Mouse (Mus musculus): ENCODE results near the gene 4930590J08Rik. TPM values are rescaled to one million over a fixed set of nuclear protein-coding genes. Genes with fewer than 3 reads are reported as not detected.
A peak's percentile ranks its signal among the peaks of the same experiment; 100 is the strongest.

The 4930590J08Rik gene
- polyA plus RNA-seq, 1 experiment = 0.06 TPM

DNA sequence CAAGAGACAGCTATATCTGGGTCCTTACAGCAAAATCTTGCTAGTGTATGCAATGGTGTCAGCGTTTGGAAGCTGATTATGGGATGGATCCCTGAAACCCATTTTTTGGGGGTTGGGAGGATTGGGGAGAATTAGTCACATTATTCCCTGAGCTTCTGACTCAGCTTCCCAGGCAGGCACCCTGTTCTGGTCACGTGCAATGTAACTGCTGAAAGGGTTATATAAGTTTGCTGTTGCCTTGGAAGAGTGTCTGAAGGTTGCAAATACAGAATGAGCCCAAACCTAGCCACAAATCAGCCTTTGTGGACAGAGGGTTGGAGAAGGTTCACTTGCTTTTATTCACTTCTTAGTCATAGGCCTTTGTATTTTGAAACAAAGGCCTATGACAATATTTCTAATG is 10.8 kb upstream of the 4930590J08Rik start:
- no peak for TF ChIP-seq FOSL1 (IDR thresholded peaks at IDR 0.05; ENCODE audit: insufficient read depth, low read length, poor library complexity, severe bottlenecking)
- TF ChIP-seq USF1 (IDR thresholded peaks at IDR 0.05; ENCODE audit: low read depth) = no peak
- TF ChIP-seq MYOG (IDR thresholded peaks at IDR 0.05; ENCODE audit: control insufficient read depth, extremely low read depth, insufficient read length) = no peak
- no peak for TF ChIP-seq MAX (IDR thresholded peaks at IDR 0.05)
- TF ChIP-seq CEBPB (IDR thresholded peaks at IDR 0.05; ENCODE audit: low read depth) = no peak
- no peak for TF ChIP-seq CTCF (IDR thresholded peaks at IDR 0.05; ENCODE audit: control insufficient read depth, insufficient read depth, insufficient read length)
- TF ChIP-seq MYOD1 (IDR thresholded peaks at IDR 0.05; ENCODE audit: control insufficient read depth, insufficient read length, low read depth) = no peak
- H3K27me3 ChIP-seq (ENCODE audit: control insufficient read depth, insufficient read depth, insufficient read length) = no peaks in the 10 kb centered on the region
- H3K79me3 ChIP-seq (ENCODE audit: low read depth) = no peaks in the 10 kb centered on the region
- H3K79me2 ChIP-seq (ENCODE audit: control insufficient read depth, insufficient read depth) = no peaks in the 10 kb centered on the region
- H3K36me3 ChIP-seq (ENCODE audit: control insufficient read depth, insufficient read depth) = peaks cover 69% of the 10 kb centered on the region
- no peak overlapping the region for H3ac ChIP-seq (ENCODE audit: control insufficient read depth, insufficient read length, low read depth)
- H3K4me3 ChIP-seq (ENCODE audit: insufficient read depth, poor library complexity, severe bottlenecking) = no peak overlapping the region

DNA sequence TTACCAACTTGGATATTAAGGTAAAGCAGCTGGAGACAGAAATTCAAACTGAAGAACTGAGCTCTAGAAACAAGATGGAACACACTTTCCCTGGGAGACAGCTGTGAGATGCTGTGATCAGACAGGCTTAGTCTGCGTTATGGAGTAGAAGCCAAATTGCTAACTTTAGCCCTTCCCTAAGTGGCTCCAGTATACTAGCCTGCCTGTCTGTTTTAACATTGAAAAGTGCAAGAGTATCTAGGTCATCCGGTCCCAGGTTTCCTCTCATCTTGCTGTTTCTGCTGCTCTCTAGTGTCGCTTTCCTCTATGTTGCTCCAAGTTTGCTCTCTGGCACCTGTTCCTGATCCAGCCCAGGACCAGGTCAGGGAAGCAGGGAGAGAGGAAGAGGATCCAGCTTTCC is 5.8 kb upstream of the 4930590J08Rik start:
- Histone ChIP-seq H3ac (ENCODE audit: control insufficient read depth, insufficient read length, low read depth) (no peak overlapping the region), H3K79me2 (ENCODE audit: control insufficient read depth, insufficient read depth) (no peaks in the 10 kb centered on the region), H3K79me3 (ENCODE audit: low read depth) (no peaks in the 10 kb centered on the region), H3K4me3 (ENCODE audit: insufficient read depth, poor library complexity, severe bottlenecking) (no peak overlapping the region), H3K36me3 (ENCODE audit: control insufficient read depth, insufficient read depth) (peaks cover 69% of the 10 kb centered on the region), H3K27me3 (ENCODE audit: control insufficient read depth, insufficient read depth, insufficient read length) (no peaks in the 10 kb centered on the region)
- TF ChIP-seq CTCF (IDR thresholded peaks at IDR 0.05; ENCODE audit: control insufficient read depth, insufficient read depth, insufficient read length) (no peak), CEBPB (IDR thresholded peaks at IDR 0.05; ENCODE audit: low read depth) (no peak), MYOG (IDR thresholded peaks at IDR 0.05; ENCODE audit: control insufficient read depth, extremely low read depth, insufficient read length) (no peak), FOSL1 (IDR thresholded peaks at IDR 0.05; ENCODE audit: insufficient read depth, low read length, poor library complexity, severe bottlenecking) (no peak), MYOD1 (IDR thresholded peaks at IDR 0.05; ENCODE audit: control insufficient read depth, insufficient read length, low read depth) (no peak), MAX (IDR thresholded peaks at IDR 0.05) (no peak), USF1 (IDR thresholded peaks at IDR 0.05; ENCODE audit: low read depth) (no peak)

DNA sequence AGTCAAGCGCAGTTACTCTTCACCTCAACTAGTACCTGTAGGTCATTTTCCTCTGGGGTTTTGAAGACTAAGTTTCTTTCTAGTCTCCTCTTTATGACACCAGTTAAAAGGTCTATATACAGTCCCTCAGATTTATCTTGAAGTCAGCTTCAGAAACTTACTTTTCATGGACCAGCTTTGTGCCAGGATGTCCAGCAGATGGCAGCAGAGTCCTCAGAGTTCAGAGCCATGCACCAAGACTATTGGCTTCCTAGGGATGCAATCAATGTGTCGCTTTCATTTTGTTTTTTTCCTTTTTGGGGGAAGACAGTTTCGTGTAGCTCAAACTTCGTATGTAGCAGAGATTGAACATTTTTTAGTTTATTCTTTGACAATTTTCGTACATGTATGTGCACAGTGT is 1.1 kb upstream of the 4930590J08Rik start:
- Histone ChIP-seq H3K79me3 (ENCODE audit: low read depth) (no peaks in the 10 kb centered on the region), H3K79me2 (ENCODE audit: control insufficient read depth, insufficient read depth) (no peaks in the 10 kb centered on the region), H3ac (ENCODE audit: control insufficient read depth, insufficient read length, low read depth) (no peak overlapping the region), H3K36me3 (ENCODE audit: control insufficient read depth, insufficient read depth) (peaks cover 44% of the 10 kb centered on the region), H3K27me3 (ENCODE audit: control insufficient read depth, insufficient read depth, insufficient read length) (no peaks in the 10 kb centered on the region), H3K4me3 (ENCODE audit: insufficient read depth, poor library complexity, severe bottlenecking) (no peak overlapping the region)
- no peak for TF ChIP-seq FOSL1 (IDR thresholded peaks at IDR 0.05; ENCODE audit: insufficient read depth, low read length, poor library complexity, severe bottlenecking)
- TF ChIP-seq CTCF (IDR thresholded peaks at IDR 0.05; ENCODE audit: control insufficient read depth, insufficient read depth, insufficient read length) = peak; percentile 35

DNA sequence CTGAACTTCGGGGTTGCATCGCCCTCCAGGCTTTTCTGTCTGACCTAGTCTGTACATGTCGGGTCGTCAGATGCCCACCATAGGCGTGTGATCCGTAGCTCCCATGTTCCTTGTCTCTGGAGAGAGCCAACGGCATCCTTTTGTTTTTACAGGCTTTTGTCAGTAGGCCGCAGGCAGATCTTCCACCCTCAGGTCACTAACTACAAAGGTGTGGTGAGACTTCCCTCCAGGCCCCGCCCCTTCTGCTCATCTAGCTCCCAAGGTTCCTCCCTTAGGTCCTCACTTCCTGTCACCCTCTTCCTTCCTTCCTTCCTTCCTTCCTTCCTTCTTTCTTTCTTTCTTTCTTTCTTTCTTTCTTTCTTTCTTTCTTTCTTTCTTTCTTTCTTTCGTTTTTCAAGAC is 11.4 kb downstream of the 4930590J08Rik start:
- H3K4me3 ChIP-seq (ENCODE audit: insufficient read depth, poor library complexity, severe bottlenecking) = no peak overlapping the region
- TF ChIP-seq FOSL1 (IDR thresholded peaks at IDR 0.05; ENCODE audit: insufficient read depth, low read length, poor library complexity, severe bottlenecking) (no peak), MYOG (IDR thresholded peaks at IDR 0.05; ENCODE audit: control insufficient read depth, extremely low read depth, insufficient read length) (no peak), MAX (IDR thresholded peaks at IDR 0.05) (no peak), MYOD1 (IDR thresholded peaks at IDR 0.05; ENCODE audit: control insufficient read depth, insufficient read length, low read depth) (no peak), CTCF (IDR thresholded peaks at IDR 0.05; ENCODE audit: control insufficient read depth, insufficient read depth, insufficient read length) (no peak), USF1 (IDR thresholded peaks at IDR 0.05; ENCODE audit: low read depth) (no peak), CEBPB (IDR thresholded peaks at IDR 0.05; ENCODE audit: low read depth) (no peak)
- no peaks in the 10 kb centered on the region for H3K36me3 ChIP-seq (ENCODE audit: control insufficient read depth, insufficient read depth)
- no peaks in the 10 kb centered on the region for H3K79me3 ChIP-seq (ENCODE audit: low read depth)
- peaks cover 13% of the 10 kb centered on the region for H3K27me3 ChIP-seq (ENCODE audit: control insufficient read depth, insufficient read depth, insufficient read length)
- no peaks in the 10 kb centered on the region for H3K79me2 ChIP-seq (ENCODE audit: control insufficient read depth, insufficient read depth)
- H3ac ChIP-seq (ENCODE audit: control insufficient read depth, insufficient read length, low read depth) = no peak overlapping the region

DNA sequence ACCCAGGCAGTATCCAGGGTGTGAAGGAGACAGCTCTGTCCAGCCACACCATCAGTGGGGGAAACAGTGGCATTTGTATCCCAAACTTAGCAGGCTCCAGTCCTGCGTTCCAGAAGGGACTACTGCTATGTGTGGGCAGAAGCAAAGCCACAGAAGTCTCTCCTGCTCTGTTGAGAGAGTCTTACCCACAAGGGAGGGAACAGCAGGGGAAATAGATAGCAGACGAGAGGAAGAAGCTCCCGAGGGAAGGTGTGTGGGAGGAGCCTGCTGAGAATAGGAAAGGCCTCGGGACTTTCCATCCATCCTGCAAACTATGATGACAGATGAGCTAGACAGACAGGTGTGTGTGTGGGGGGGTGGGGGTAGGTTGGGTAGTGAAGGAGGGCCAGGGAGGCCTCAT is 14.7 kb downstream of the 4930590J08Rik start:
- Histone ChIP-seq H3K27me3 (ENCODE audit: control insufficient read depth, insufficient read depth, insufficient read length) (peaks cover 36% of the 10 kb centered on the region), H3K79me2 (ENCODE audit: control insufficient read depth, insufficient read depth) (no peaks in the 10 kb centered on the region), H3ac (ENCODE audit: control insufficient read depth, insufficient read length, low read depth) (no peak overlapping the region)

DNA sequence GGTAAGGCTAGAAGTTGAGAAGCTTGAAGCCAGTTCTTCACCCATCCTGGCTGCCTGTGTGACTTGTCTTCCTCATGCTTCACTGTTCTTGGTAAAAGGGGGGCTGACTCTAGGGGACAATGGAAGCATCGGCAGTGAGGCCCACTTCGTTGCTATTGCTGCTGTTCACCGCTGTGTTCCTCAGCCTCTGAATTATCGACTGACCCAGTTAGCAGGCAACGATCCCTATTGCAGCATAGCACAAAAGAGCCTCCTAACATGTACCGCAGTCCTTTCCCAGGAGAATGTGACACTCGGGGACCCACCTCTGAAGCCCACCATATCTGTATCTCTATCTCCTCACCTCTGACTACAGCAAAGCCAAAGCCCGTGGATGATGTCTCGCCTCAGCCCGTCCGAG is 15.1 kb downstream of the 4930590J08Rik start:
- H3K27me3 ChIP-seq (ENCODE audit: control insufficient read depth, insufficient read depth, insufficient read length) = peaks cover 40% of the 10 kb centered on the region
- H3K4me3 ChIP-seq (ENCODE audit: insufficient read depth, poor library complexity, severe bottlenecking) = no peak overlapping the region
- H3ac ChIP-seq (ENCODE audit: control insufficient read depth, insufficient read length, low read depth) = no peak overlapping the region
- no peaks in the 10 kb centered on the region for H3K36me3 ChIP-seq (ENCODE audit: control insufficient read depth, insufficient read depth)
- H3K79me2 ChIP-seq (ENCODE audit: control insufficient read depth, insufficient read depth) = no peaks in the 10 kb centered on the region
- no peaks in the 10 kb centered on the region for H3K79me3 ChIP-seq (ENCODE audit: low read depth)
- TF ChIP-seq MYOD1 (IDR thresholded peaks at IDR 0.05; ENCODE audit: control insufficient read depth, insufficient read length, low read depth) (no peak), CTCF (IDR thresholded peaks at IDR 0.05; ENCODE audit: control insufficient read depth, insufficient read depth, insufficient read length) (no peak), MAX (IDR thresholded peaks at IDR 0.05) (no peak), MYOG (IDR thresholded peaks at IDR 0.05; ENCODE audit: control insufficient read depth, extremely low read depth, insufficient read length) (no peak), CEBPB (IDR thresholded peaks at IDR 0.05; ENCODE audit: low read depth) (no peak), USF1 (IDR thresholded peaks at IDR 0.05; ENCODE audit: low read depth) (no peak), FOSL1 (IDR thresholded peaks at IDR 0.05; ENCODE audit: insufficient read depth, low read length, poor library complexity, severe bottlenecking) (no peak)

More for the DNA sequence above, 14.7 kb downstream of the 4930590J08Rik start:
- no peak for TF ChIP-seq USF1 (IDR thresholded peaks at IDR 0.05; ENCODE audit: low read depth)
- no peak for TF ChIP-seq FOSL1 (IDR thresholded peaks at IDR 0.05; ENCODE audit: insufficient read depth, low read length, poor library complexity, severe bottlenecking)
- no peak for TF ChIP-seq CEBPB (IDR thresholded peaks at IDR 0.05; ENCODE audit: low read depth)
- TF ChIP-seq MYOG (IDR thresholded peaks at IDR 0.05; ENCODE audit: control insufficient read depth, extremely low read depth, insufficient read length) = no peak
- TF ChIP-seq MYOD1 (IDR thresholded peaks at IDR 0.05; ENCODE audit: control insufficient read depth, insufficient read length, low read depth) = no peak
- TF ChIP-seq CTCF (IDR thresholded peaks at IDR 0.05; ENCODE audit: control insufficient read depth, insufficient read depth, insufficient read length) = no peak
- TF ChIP-seq MAX (IDR thresholded peaks at IDR 0.05) = no peak
- Histone ChIP-seq H3K4me3 (ENCODE audit: insufficient read depth, poor library complexity, severe bottlenecking) (no peak overlapping the region), H3K36me3 (ENCODE audit: control insufficient read depth, insufficient read depth) (no peaks in the 10 kb centered on the region), H3K79me3 (ENCODE audit: low read depth) (no peaks in the 10 kb centered on the region)

All from C2C12 (cell line).